Mouse (Mus musculus): ENCODE measurements around the gene Gcnt2. TPM values are rescaled to one million over a fixed set of nuclear protein-coding genes. Genes with fewer than 3 reads are reported as not detected.

Gene Gcnt2
- polyA plus RNA-seq, 1 experiment, result 2.0 TPM

DNA sequence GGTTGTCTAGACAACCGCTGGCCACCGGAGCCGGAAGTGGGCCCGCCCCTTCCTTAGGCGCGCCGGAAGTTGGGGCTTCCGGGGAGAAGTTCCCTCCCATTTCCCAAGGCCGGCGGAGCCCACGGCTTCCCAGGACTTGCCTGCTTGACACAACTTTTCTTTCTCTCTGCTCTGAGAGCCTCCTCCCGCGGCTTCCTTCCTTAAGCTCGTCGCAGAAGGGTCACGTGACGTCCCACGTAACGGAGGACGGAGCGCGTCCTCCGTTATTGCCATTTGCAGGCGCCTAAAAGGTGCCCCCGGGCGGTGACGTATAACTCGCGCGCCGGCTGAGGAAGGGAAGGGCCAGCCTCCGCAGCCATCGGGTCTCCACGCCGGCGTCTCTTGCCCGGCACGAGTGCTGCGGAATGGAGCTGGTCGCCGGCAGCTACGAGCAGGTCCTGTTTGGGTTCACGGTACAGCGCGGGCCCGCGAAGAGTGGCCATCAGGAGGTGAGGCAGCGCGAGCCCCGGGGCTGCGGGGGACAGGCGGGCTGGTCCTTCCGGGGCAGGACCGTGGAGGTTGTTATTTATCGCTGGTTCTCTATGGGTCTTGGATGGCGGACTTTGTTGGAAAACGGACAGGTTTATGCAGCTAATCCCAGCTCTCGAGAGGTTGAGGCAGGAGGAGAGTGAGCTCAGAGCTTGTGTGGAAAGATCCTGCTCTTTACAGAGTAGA, 141.5 kb downstream of the Gcnt2 start, which contains the start of gene Pak1ip1:
Pak1ip1 (plus strand) TSS at position 98 of the 714 bp plus-strand sequence.
- H3K27ac ChIP-seq (ENCODE audit: insufficient read depth, low read length), result peak within 1 kb of the TSS; percentile 99
- peak; percentile 88 to 90 for DNase-seq (ENCODE audit: low read depth in 1 of 2, low spot score in 2 of 2)
- TF ChIP-seq CTCF (IDR thresholded peaks at IDR 0.05; ENCODE audit: extremely low read depth, insufficient read depth, insufficient read length, insufficient replicate concordance), result no peak
- peak; percentile 13; the same call in 1 of the 2 replicates for TF ChIP-seq POLR2A (IDR thresholded peaks at IDR 0.05; ENCODE audit: low read depth, low read length)
- H3K36me3 ChIP-seq (ENCODE audit: control insufficient read depth, insufficient read depth, low read length), result peaks cover 11% of the 10 kb centered on the region
- peak within 1 kb of the TSS; percentile 92 for H3K4me3 ChIP-seq (ENCODE audit: extremely low read depth, insufficient read depth, insufficient read length)
- H3K27me3 ChIP-seq (ENCODE audit: control insufficient read depth, insufficient read depth, low read length), result no peaks in the 10 kb centered on the region
- H3K4me1 ChIP-seq (ENCODE audit: control insufficient read depth, insufficient read depth, insufficient read length), result no peaks in the 10 kb centered on the region; the same call in 1 of the 2 replicates
- WGBS, result under 1% methylated on average over 58 of the region's 58 CpGs

- no peaks in the 10 kb centered on the region for H3K27me3 ChIP-seq (ENCODE audit: control insufficient read depth, insufficient read depth, low read length)
- WGBS, result 81% methylated on average over 5 of the region's 5 CpGs
- no peak overlapping the region for H3K27ac ChIP-seq (ENCODE audit: insufficient read depth, low read length)
- no peak for DNase-seq (ENCODE audit: low read depth in 1 of 2, low spot score in 2 of 2)
- H3K4me1 ChIP-seq (ENCODE audit: control insufficient read depth, insufficient read depth, insufficient read length), result no peaks in the 10 kb centered on the region; the same call in 1 of the 2 replicates
- H3K4me3 ChIP-seq (ENCODE audit: extremely low read depth, insufficient read depth, insufficient read length), result no peak overlapping the region
- TF ChIP-seq CTCF (IDR thresholded peaks at IDR 0.05; ENCODE audit: extremely low read depth, insufficient read depth, insufficient read length, insufficient replicate concordance), result no peak
- TF ChIP-seq POLR2A (IDR thresholded peaks at IDR 0.05; ENCODE audit: low read depth, low read length), result no peak
- peaks cover 12% of the 10 kb centered on the region for H3K36me3 ChIP-seq (ENCODE audit: control insufficient read depth, insufficient read depth, low read length)
Observed at GRCm38 (mm10) chr13:41002001-41002400, 142.4 kb downstream of the Gcnt2 start.

DNA sequence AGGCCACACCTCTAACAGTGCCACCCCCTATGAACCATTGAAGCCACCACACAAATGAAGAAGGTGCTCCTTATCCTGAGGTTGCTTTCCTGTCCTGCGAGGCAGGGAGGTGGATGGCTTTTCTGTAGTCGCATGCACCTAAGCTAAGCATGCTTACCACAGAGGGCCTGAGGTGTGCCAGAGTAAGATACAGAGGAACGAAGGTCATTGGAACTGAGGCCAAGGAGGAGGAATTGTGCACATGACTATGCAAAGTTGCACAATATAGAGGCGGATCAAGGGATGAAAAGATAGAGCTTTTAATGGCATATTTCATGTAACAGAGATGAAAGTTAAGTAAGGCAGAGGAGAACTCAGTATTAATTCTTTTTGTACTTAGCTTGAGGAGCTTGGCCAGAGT, 146.7 kb downstream of the Gcnt2 start:
- Histone ChIP-seq H3K4me1 (ENCODE audit: control insufficient read depth, insufficient read depth, insufficient read length) (no peaks in the 10 kb centered on the region; the same call in 1 of the 2 replicates), H3K27me3 (ENCODE audit: control insufficient read depth, insufficient read depth, low read length) (no peaks in the 10 kb centered on the region), H3K4me3 (ENCODE audit: extremely low read depth, insufficient read depth, insufficient read length) (no peak overlapping the region), H3K36me3 (ENCODE audit: control insufficient read depth, insufficient read depth, low read length) (peaks cover 41% of the 10 kb centered on the region), H3K27ac (ENCODE audit: insufficient read depth, low read length) (no peak overlapping the region)
- no peak for DNase-seq (ENCODE audit: low read depth in 1 of 2, low spot score in 2 of 2)
- whole genome bisulfite sequencing, result 96% methylated on average over 4 of the region's 4 CpGs
- TF ChIP-seq POLR2A (IDR thresholded peaks at IDR 0.05; ENCODE audit: low read depth, low read length) (no peak), CTCF (IDR thresholded peaks at IDR 0.05; ENCODE audit: extremely low read depth, insufficient read depth, insufficient read length, insufficient replicate concordance) (no peak)

- no peak for DNase-seq (ENCODE audit: low read depth in 1 of 2, low spot score in 2 of 2)
- Histone ChIP-seq H3K27me3 (ENCODE audit: control insufficient read depth, insufficient read depth, low read length) (no peaks in the 10 kb centered on the region), H3K27ac (ENCODE audit: insufficient read depth, low read length) (no peak overlapping the region), H3K4me1 (ENCODE audit: control insufficient read depth, insufficient read depth, insufficient read length) (no peaks in the 10 kb centered on the region), H3K4me3 (ENCODE audit: extremely low read depth, insufficient read depth, insufficient read length) (no peak overlapping the region), H3K36me3 (ENCODE audit: control insufficient read depth, insufficient read depth, low read length) (peaks cover 51% of the 10 kb centered on the region)
- 97% methylated on average over 10 of the region's 10 CpGs for WGBS
- TF ChIP-seq CTCF (IDR thresholded peaks at IDR 0.05; ENCODE audit: extremely low read depth, insufficient read depth, insufficient read length, insufficient replicate concordance), result no peak
- no peak for TF ChIP-seq POLR2A (IDR thresholded peaks at IDR 0.05; ENCODE audit: low read depth, low read length)
Observed at GRCm38 (mm10) chr13:41008271-41008670, 148.7 kb downstream of the Gcnt2 start.

GRCm38 (mm10) chr13:41008946-41009345, 149.4 kb downstream of the Gcnt2 start:
- no peak overlapping the region for H3K4me3 ChIP-seq (ENCODE audit: extremely low read depth, insufficient read depth, insufficient read length)
- no peak for DNase-seq (ENCODE audit: low read depth in 1 of 2, low spot score in 2 of 2)
- H3K27me3 ChIP-seq (ENCODE audit: control insufficient read depth, insufficient read depth, low read length), result no peaks in the 10 kb centered on the region
- peaks cover 51% of the 10 kb centered on the region for H3K36me3 ChIP-seq (ENCODE audit: control insufficient read depth, insufficient read depth, low read length)
- no peaks in the 10 kb centered on the region for H3K4me1 ChIP-seq (ENCODE audit: control insufficient read depth, insufficient read depth, insufficient read length)
- no peak for TF ChIP-seq CTCF (IDR thresholded peaks at IDR 0.05; ENCODE audit: extremely low read depth, insufficient read depth, insufficient read length, insufficient replicate concordance)
- TF ChIP-seq POLR2A (IDR thresholded peaks at IDR 0.05; ENCODE audit: low read depth, low read length), result no peak
- WGBS, result 92% methylated on average over 8 of the region's 8 CpGs
- no peak overlapping the region for H3K27ac ChIP-seq (ENCODE audit: insufficient read depth, low read length)

Other genes with a start within 250 kb of the Gcnt2 start
- 0.14 and 0.19 TPM in 2 replicates for gene Tfap2a, start 121.4 kb upstream of the Gcnt2 start, polyA plus RNA-seq (2012; rRNA removed)
- gene Pak1ip1, start 141.3 kb downstream of the Gcnt2 start, polyA plus RNA-seq (2012; rRNA removed), result 36.2 and 44.5 TPM in 2 replicates
- gene Tmem14c, start 156.5 kb downstream of the Gcnt2 start, polyA plus RNA-seq (2012; rRNA removed), result 82.3 and 88.8 TPM in 2 replicates
- not detected in 2 replicates for gene Mak, start 220.0 kb downstream of the Gcnt2 start, polyA plus RNA-seq (2012; rRNA removed)

Measured in spleen, adult 2 months (tissue).